Mouse (Mus musculus) intestine, embryonic 15.5 days (tissue): ENCODE measurements around the gene Susd6. TPM values are rescaled to one million over a fixed set of nuclear protein-coding genes. Genes with fewer than 3 reads are reported as not detected.

Experiments used
- ATAC-seq: fragments of 200-750 bp; cut with Nextera tagmentation; 2 replicates; pipeline ENCODE4 v1.8.0; 2017; ENCODE audit warnings: moderate TSS enrichment, moderate library complexity
- H3K27ac ChIP-seq: fragments of 300-500 bp; sonication (generic); 2 replicates; pipeline ENCODE4 v1.5.1; 2015; ENCODE audit warnings: mild to moderate bottlenecking, inconsistent platforms
- H3K27me3 ChIP-seq: fragments of 300-500 bp; sonication (generic); replicated peaks from 2 replicates; pipeline ENCODE4 v1.6.1; 2015; ENCODE audit warnings: inconsistent platforms
- H3K36me3 ChIP-seq: fragments of 300-500 bp; sonication (generic); 2 replicates; pipeline ENCODE4 v1.6.1; 2015; ENCODE audit warnings: inconsistent platforms
- H3K4me1 ChIP-seq: fragments of 300-500 bp; sonication (generic); replicated peaks from 2 replicates; pipeline ENCODE4 v1.6.1; 2015; ENCODE audit warnings: inconsistent platforms
- H3K4me2 ChIP-seq: fragments of 300-500 bp; sonication (generic); replicated peaks from 2 replicates; pipeline ENCODE4 v1.6.1; 2015; ENCODE audit warnings: mild to moderate bottlenecking, inconsistent platforms
- H3K4me3 ChIP-seq: fragments of 300-500 bp; sonication (generic); replicated peaks from 2 replicates; pipeline ENCODE4 v1.5.1; 2015; ENCODE audit warnings: inconsistent platforms
- H3K9ac ChIP-seq: fragments of 300-500 bp; sonication (generic); 2 replicates; pipeline ENCODE4 v1.6.1; 2015; ENCODE audit warnings: inconsistent platforms
- H3K9me3 ChIP-seq: fragments of 300-500 bp; sonication (generic); 2 replicates; pipeline ENCODE4 v1.6.1; 2016; ENCODE audit warnings: inconsistent platforms
- WGBS: fragments of 180-500 bp; shearing (Covaris S2); methylation state at CpG from one replicate; pipeline ENCODE4 v1.1.7; 2015; 5-methylcytosine and 5-hydroxymethylcytosine counted together
- polyA plus RNA-seq: library from polyadenylated mRNA; unstranded; fragments of >200 nt; fragmentation: Nextera tagmentation; extraction: Ambion mirVana; gene quantifications from 2 replicates; pipeline ENCODE4 v1.2.1, GENCODE M21; 2015

Susd6 gene
- polyA plus RNA-seq, 1 experiment from 2014 or later: 18.7 TPM

GRCm38 (mm10) chr12:80930141-80930540, 139.8 kb downstream of the Susd6 start:
- Histone ChIP-seq H3K36me3 (no peaks in the 10 kb centered on the region), H3K9ac (no peak overlapping the region), H3K4me1 (peaks cover 3% of the 10 kb centered on the region; the same call in 1 of the 2 replicates), H3K4me3 (no peak overlapping the region), H3K9me3 (no peaks in the 10 kb centered on the region), H3K27me3 (no peaks in the 10 kb centered on the region), H3K4me2 (no peak overlapping the region), H3K27ac (no peak overlapping the region)
- WGBS: 61% methylated on average over 7 of the region's 7 CpGs
- ATAC-seq: peak; percentile 79

Other genes with a start within 250 kb of the Susd6 start
- gene Slc39a9, start 146.6 kb upstream of the Susd6 start, polyA plus RNA-seq: 26.4 and 27.1 TPM in 2 replicates
- 243 and 269 TPM in 2 replicates for gene Erh, start 146.2 kb upstream of the Susd6 start, polyA plus RNA-seq
- 13.4 and 14.1 TPM in 2 replicates for gene Plekhd1, start 97.9 kb upstream of the Susd6 start, polyA plus RNA-seq
- gene Ccdc177, start 29.8 kb upstream of the Susd6 start, polyA plus RNA-seq: 0.10 and 0.15 TPM in 2 replicates
- gene Srsf5, start 155.0 kb downstream of the Susd6 start, polyA plus RNA-seq: 515 and 607 TPM in 2 replicates
- gene Slc10a1, start 178.2 kb downstream of the Susd6 start, polyA plus RNA-seq: 0.36 and 0.47 TPM in 2 replicates
- 8.1 and 9.6 TPM in 2 replicates for gene Smoc1, start 236.3 kb downstream of the Susd6 start, polyA plus RNA-seq